Mouse (Mus musculus) liver, embryonic 13.5 days (tissue): ENCODE data around the gene Gm28041. TPM values are rescaled to one million over a fixed set of nuclear protein-coding genes. Genes with fewer than 3 reads are reported as not detected.
"Not testable (repeated sequence)": the region's sequence is repeated elsewhere in the genome, so short reads cannot be mapped to it uniquely, and the experiment has no call there.

ENCODE experiments used
- ATAC-seq: fragments of 200-750 bp; cut with Nextera tagmentation; 2 replicates; pipeline ENCODE4 v1.8.0; 2017; ENCODE audit warnings: low read depth, mild to moderate bottlenecking, moderate number of reproducible peaks, moderate library complexity
- DNase-seq: peaks from one replicate; pipeline ENCODE4 v3.0.0; 2022
- H3K27ac ChIP-seq: fragments of 300-500 bp; sonication (generic); 2 replicates; pipeline ENCODE4 v1.5.1; 2015; ENCODE audit warnings: moderate library complexity, mild to moderate bottlenecking, inconsistent platforms
- H3K27me3 ChIP-seq: fragments of 300-500 bp; sonication (generic); 2 replicates; pipeline ENCODE4 v1.6.1; 2015; ENCODE audit warnings: mild to moderate bottlenecking, inconsistent platforms
- H3K36me3 ChIP-seq: fragments of 300-500 bp; sonication (generic); 2 replicates; pipeline ENCODE4 v1.6.1; 2015; ENCODE audit warnings: mild to moderate bottlenecking, inconsistent platforms
- H3K4me1 ChIP-seq: fragments of 300-500 bp; sonication (generic); replicated peaks from 2 replicates; pipeline ENCODE4 v1.6.1; 2015; ENCODE audit warnings: inconsistent platforms
- H3K4me2 ChIP-seq: fragments of 300-500 bp; sonication (generic); 2 replicates; pipeline ENCODE4 v1.6.1; 2015; ENCODE audit warnings: inconsistent platforms, mild to moderate bottlenecking, moderate library complexity
- H3K4me3 ChIP-seq: fragments of 300-500 bp; sonication (generic); replicated peaks from 2 replicates; pipeline ENCODE4 v1.5.1; 2015; ENCODE audit warnings: mild to moderate bottlenecking, inconsistent platforms
- H3K9ac ChIP-seq: fragments of 300-500 bp; sonication (generic); 2 replicates; pipeline ENCODE4 v1.6.1; 2015; ENCODE audit warnings: mild to moderate bottlenecking, inconsistent platforms
- H3K9me3 ChIP-seq: fragments of 300-500 bp; sonication (generic); replicated peaks from 2 replicates; pipeline ENCODE4 v1.6.1; 2016; ENCODE audit warnings: inconsistent platforms
- WGBS: fragments of 180-500 bp; shearing (Covaris S2); methylation state at CpG from one replicate; pipeline ENCODE4 v1.1.7; 2015; ENCODE audit not compliant: insufficient replicate concordance; 5-methylcytosine and 5-hydroxymethylcytosine counted together
- polyA plus RNA-seq: library from polyadenylated mRNA; unstranded; fragments of >200 nt; fragmentation: Nextera tagmentation; extraction: Ambion mirVana; gene quantifications from 2 replicates; pipeline ENCODE4 v1.2.1, GENCODE M21; 2015

The Gm28041 gene
- 0.27 TPM in 1 of 2 replicates, not detected in the other for polyA plus RNA-seq

GRCm38 (mm10) chr13:67375050-67375911 lies at the start of gene Gm28041, which contains the start of gene Zfp456:
Gene Gm28041, minus strand, starts transcription at chr13:67375733.
Gene Zfp456, minus strand, starts transcription at chr13:67375810.
- peak within 1 kb of the TSS; percentile 64 for H3K4me3 ChIP-seq
- H3K27me3 ChIP-seq, H3K9me3 ChIP-seq, H3K4me1 ChIP-seq, H3K36me3 ChIP-seq: not testable (repeated sequence)
- ATAC-seq = peak; percentile 95
- DNase-seq = peak; percentile 34
- peak within 1 kb of the TSS; percentile 39; the same call in 1 of the 2 replicates for H3K27ac ChIP-seq
- H3K9ac ChIP-seq = peak within 1 kb of the TSS; percentile 69
- peak within 1 kb of the TSS; percentile 70 for H3K4me2 ChIP-seq
- 11% methylated on average over 15 of the region's 15 CpGs for WGBS

- not testable (repeated sequence) for H3K9me3 ChIP-seq, H3K4me3 ChIP-seq, H3K4me2 ChIP-seq, ATAC-seq, DNase-seq, H3K36me3 ChIP-seq, H3K27ac ChIP-seq, H3K9ac ChIP-seq, H3K4me1 ChIP-seq, H3K27me3 ChIP-seq
- 71% methylated on average over 2 of the region's 2 CpGs for WGBS
Measured at GRCm38 (mm10) chr13:67422532-67422931, 47.0 kb upstream of the Gm28041 start.

- Histone ChIP-seq H3K4me3 (peak within 1 kb of the TSS; percentile 63), H3K36me3 (no peaks in the 10 kb centered on the region), H3K9me3 (no peaks in the 10 kb centered on the region), H3K27ac (no peak within 1 kb of the TSS), H3K4me2 (peak within 1 kb of the TSS; percentile 75), H3K27me3 (no peaks in the 10 kb centered on the region), H3K9ac (peak within 1 kb of the TSS; percentile 58), H3K4me1 (peaks cover 9% of the 10 kb centered on the region)
- peak; percentile 27 for DNase-seq
- WGBS = 2% methylated on average over 22 of the region's 22 CpGs
- ATAC-seq = peak; percentile 76
Measured at GRCm38 (mm10) chr13:67421207-67421857, 45.8 kb upstream of the Gm28041 start, which contains the start of gene Zfp459. Gene Zfp459, minus strand, starts transcription at chr13:67421418.

- H3K4me3 ChIP-seq = peak overlapping the region; percentile 63
- no peak for DNase-seq
- peak overlapping the region; percentile 75 for H3K4me2 ChIP-seq
- H3K27me3 ChIP-seq = no peaks in the 10 kb centered on the region
- H3K27ac ChIP-seq = no peak overlapping the region
- H3K9me3 ChIP-seq = no peaks in the 10 kb centered on the region
- WGBS = 34% methylated on average over 11 of the region's 11 CpGs
- H3K4me1 ChIP-seq = peaks cover 9% of the 10 kb centered on the region
- peak overlapping the region; percentile 58 for H3K9ac ChIP-seq
- no peak; the same call in 1 of the 2 replicates for ATAC-seq
- no peaks in the 10 kb centered on the region for H3K36me3 ChIP-seq
Measured at GRCm38 (mm10) chr13:67420558-67421206, 45.1 kb upstream of the Gm28041 start.

GRCm38 (mm10) chr13:67416811-67417210 lies 41.3 kb upstream of the Gm28041 start:
- no peaks in the 10 kb centered on the region for H3K9me3 ChIP-seq
- peaks cover 9% of the 10 kb centered on the region for H3K4me1 ChIP-seq
- no peak for DNase-seq
- no peak overlapping the region for H3K4me2 ChIP-seq
- no peaks in the 10 kb centered on the region for H3K27me3 ChIP-seq
- WGBS = 77% methylated on average over 3 of the region's 3 CpGs
- H3K27ac ChIP-seq = no peak overlapping the region
- H3K9ac ChIP-seq = no peak overlapping the region
- no peak overlapping the region for H3K4me3 ChIP-seq
- no peaks in the 10 kb centered on the region for H3K36me3 ChIP-seq
- no peak for ATAC-seq

GRCm38 (mm10) chr13:67415759-67416158 lies 40.2 kb upstream of the Gm28041 start:
- DNase-seq (no peak), ATAC-seq (no peak)
- Histone ChIP-seq H3K27ac (no peak overlapping the region), H3K36me3 (no peaks in the 10 kb centered on the region), H3K4me3 (no peak overlapping the region), H3K27me3 (no peaks in the 10 kb centered on the region), H3K9me3 (no peaks in the 10 kb centered on the region), H3K9ac (no peak overlapping the region), H3K4me2 (no peak overlapping the region), H3K4me1 (peaks cover 5% of the 10 kb centered on the region)
- 76% methylated on average over 6 of the region's 6 CpGs for WGBS

- WGBS = 67% methylated on average over 3 of the region's 3 CpGs
Measured at GRCm38 (mm10) chr13:67413634-67414033, 38.1 kb upstream of the Gm28041 start.

GRCm38 (mm10) chr13:67399183-67399903 lies 23.8 kb upstream of the Gm28041 start, which contains the start of gene Zfp429:
Gene Zfp429, minus strand, starts transcription at chr13:67399819.
- H3K36me3 ChIP-seq, H3K4me1 ChIP-seq, H3K27ac ChIP-seq, H3K27me3 ChIP-seq, DNase-seq, H3K9me3 ChIP-seq: not testable (repeated sequence)
- peak within 1 kb of the TSS; percentile 64 for H3K4me3 ChIP-seq
- 6% methylated on average over 16 of the region's 16 CpGs for WGBS
- peak within 1 kb of the TSS; percentile 69 for H3K4me2 ChIP-seq
- peak; percentile 91 for ATAC-seq
- H3K9ac ChIP-seq = peak within 1 kb of the TSS; percentile 70

More at GRCm38 (mm10) chr13:67413634-67414033, 38.1 kb upstream of the Gm28041 start:
- H3K9ac ChIP-seq, H3K27ac ChIP-seq, H3K4me1 ChIP-seq, H3K4me3 ChIP-seq, H3K9me3 ChIP-seq, DNase-seq, H3K27me3 ChIP-seq, H3K36me3 ChIP-seq, ATAC-seq, H3K4me2 ChIP-seq: not testable (repeated sequence)

GRCm38 (mm10) chr13:67376255-67376654 lies 722 bp upstream of the Gm28041 start:
- H3K27me3 ChIP-seq, ATAC-seq, H3K4me3 ChIP-seq, H3K27ac ChIP-seq, H3K9ac ChIP-seq, H3K4me2 ChIP-seq, H3K9me3 ChIP-seq, H3K4me1 ChIP-seq, H3K36me3 ChIP-seq, DNase-seq: not testable (repeated sequence)
- WGBS = 54% methylated on average over 3 of the region's 3 CpGs

- DNase-seq (peak; percentile 68), ATAC-seq (peak; percentile 84)
- peak within 1 kb of the TSS; percentile 79 for H3K9ac ChIP-seq
- under 1% methylated on average over 15 of the region's 15 CpGs for WGBS
- H3K27me3 ChIP-seq = no peaks in the 10 kb centered on the region
- peaks cover 19% of the 10 kb centered on the region for H3K4me1 ChIP-seq
- peak within 1 kb of the TSS; percentile 80 for H3K4me3 ChIP-seq
- peak within 1 kb of the TSS; percentile 58 for H3K27ac ChIP-seq
- peak within 1 kb of the TSS; percentile 68 for H3K4me2 ChIP-seq
- H3K9me3 ChIP-seq = no peaks in the 10 kb centered on the region
- no peaks in the 10 kb centered on the region for H3K36me3 ChIP-seq
Measured at GRCm38 (mm10) chr13:67360131-67360744, 15.3 kb downstream of the Gm28041 start, which contains the start of the genes Gm28044 and Zfp953. Gene Gm28044, minus strand, starts transcription at chr13:67360536. Gene Zfp953, minus strand, starts transcription at chr13:67360605.
